Mouse (Mus musculus): Measurements from ENCODE around the gene Fth1.

The Fth1 gene

GRCm38 (mm10) chr19:9980258-9980657, at the start of gene Fth1:
Gene Fth1 (plus strand): TSS chr19:9980598.
- TF ChIP-seq GATA4 (IDR thresholded peaks at IDR 0.05; ENCODE audit: insufficient replicate concordance, low read length), result no peak

- TF ChIP-seq GATA4 (IDR thresholded peaks at IDR 0.05; ENCODE audit: insufficient replicate concordance, low read length), result no peak
These were observed 46.5 kb upstream of the Fth1 start for GRCm38 (mm10) chr19:9933908-9934307.

GRCm38 (mm10) chr19:9936579-9936978, 43.8 kb upstream of the Fth1 start:
- TF ChIP-seq GATA4 (IDR thresholded peaks at IDR 0.05; ENCODE audit: insufficient replicate concordance, low read length), result no peak

GRCm38 (mm10) chr19:9937428-9937827, 43.0 kb upstream of the Fth1 start:
- TF ChIP-seq GATA4 (IDR thresholded peaks at IDR 0.05; ENCODE audit: insufficient replicate concordance, low read length), result no peak

DNA sequence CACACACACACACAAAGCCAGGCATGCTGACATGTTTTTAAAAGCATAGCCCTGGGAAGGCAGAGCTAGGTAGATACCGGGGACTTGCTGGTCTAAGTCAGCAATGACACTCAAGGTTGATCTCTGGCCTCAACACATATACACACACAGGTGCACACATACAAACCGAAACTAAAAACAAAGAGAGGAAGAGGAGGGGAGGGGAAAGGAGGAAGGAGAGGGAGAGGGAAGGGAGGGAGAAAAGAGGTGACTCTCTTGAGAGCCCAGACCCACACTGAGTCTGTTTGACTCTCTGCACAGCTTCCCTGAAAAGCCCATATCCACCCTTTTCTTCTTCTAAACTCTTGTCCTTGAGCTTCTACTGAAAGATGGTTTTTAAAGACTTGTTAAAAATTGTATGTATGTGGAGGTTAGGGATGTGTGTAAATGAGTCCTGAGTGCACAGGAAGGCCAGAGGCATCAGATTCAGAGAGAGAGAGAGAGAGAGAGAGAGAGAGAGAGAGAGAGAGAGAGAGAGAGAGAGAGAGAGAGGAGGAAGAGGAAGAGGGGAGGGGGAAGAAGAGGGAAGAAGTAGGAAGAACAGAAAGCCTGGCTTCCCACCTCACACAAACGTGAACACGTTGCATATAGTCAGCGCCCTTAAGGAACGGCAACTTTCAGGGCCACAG, 42.1 kb upstream of the Fth1 start:
- no peak for TF ChIP-seq GATA4 (IDR thresholded peaks at IDR 0.05; ENCODE audit: insufficient replicate concordance, low read length)

GRCm38 (mm10) chr19:9938824-9939303, 41.5 kb upstream of the Fth1 start:
- TF ChIP-seq GATA4 (IDR thresholded peaks at IDR 0.05; ENCODE audit: insufficient replicate concordance, low read length), result no peak

GRCm38 (mm10) chr19:9939841-9940240, 40.6 kb upstream of the Fth1 start:
- TF ChIP-seq GATA4 (IDR thresholded peaks at IDR 0.05; ENCODE audit: insufficient replicate concordance, low read length), result no peak

- no peak for TF ChIP-seq GATA4 (IDR thresholded peaks at IDR 0.05; ENCODE audit: insufficient replicate concordance, low read length)
These were observed 39.5 kb upstream of the Fth1 start for GRCm38 (mm10) chr19:9940903-9941302.

DNA sequence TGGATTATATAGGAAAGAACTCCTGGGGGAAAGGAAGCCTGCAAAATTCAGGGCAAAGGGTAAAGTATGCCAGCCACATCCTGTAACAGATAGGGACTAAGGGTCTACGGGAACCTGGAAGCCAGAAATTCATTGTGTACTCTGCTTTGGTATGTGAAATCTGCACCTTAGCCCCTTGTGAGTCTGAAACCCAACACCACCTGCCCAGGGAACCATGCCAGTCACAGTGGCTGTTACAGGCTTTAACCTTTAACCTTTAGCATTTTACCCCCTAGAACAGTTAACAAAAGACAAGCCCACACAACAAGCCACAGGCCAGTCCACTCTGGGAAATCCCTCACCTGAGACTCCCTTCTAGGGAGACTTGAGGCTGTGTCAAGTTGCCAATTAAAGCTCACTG, 38.6 kb upstream of the Fth1 start:
- TF ChIP-seq GATA4 (IDR thresholded peaks at IDR 0.05; ENCODE audit: insufficient replicate concordance, low read length), result no peak

- TF ChIP-seq GATA4 (IDR thresholded peaks at IDR 0.05; ENCODE audit: insufficient replicate concordance, low read length), result no peak
These were observed 37.6 kb upstream of the Fth1 start for GRCm38 (mm10) chr19:9942539-9943533.

GRCm38 (mm10) chr19:9945800-9946564, 34.4 kb upstream of the Fth1 start:
- no peak for TF ChIP-seq GATA4 (IDR thresholded peaks at IDR 0.05; ENCODE audit: insufficient replicate concordance, low read length)

- no peak for TF ChIP-seq GATA4 (IDR thresholded peaks at IDR 0.05; ENCODE audit: insufficient replicate concordance, low read length)
These were observed 33.4 kb upstream of the Fth1 start for GRCm38 (mm10) chr19:9946986-9947385.

- no peak for TF ChIP-seq GATA4 (IDR thresholded peaks at IDR 0.05; ENCODE audit: insufficient replicate concordance, low read length)
These were observed 28.0 kb upstream of the Fth1 start for GRCm38 (mm10) chr19:9952390-9952789.

DNA sequence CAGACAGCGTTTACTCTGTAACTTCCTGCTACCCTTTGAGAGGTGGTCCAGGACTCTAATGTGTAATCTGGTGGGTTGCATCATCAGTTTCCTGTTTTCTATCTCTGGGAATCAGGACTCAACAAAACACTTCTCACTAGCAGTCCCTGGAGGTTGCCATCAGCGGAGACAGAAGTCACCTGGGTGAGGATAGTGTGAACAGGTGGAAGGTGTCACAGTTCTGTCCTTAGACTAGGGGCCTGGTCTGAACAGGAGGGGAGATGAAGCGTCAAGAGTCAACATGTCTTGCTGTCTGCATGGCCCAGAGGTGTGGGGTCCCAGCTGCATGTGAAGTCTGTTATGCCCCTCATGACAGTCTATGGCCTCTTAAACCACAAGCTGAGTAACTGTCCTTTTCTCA, 27.5 kb upstream of the Fth1 start:
- TF ChIP-seq GATA4 (IDR thresholded peaks at IDR 0.05; ENCODE audit: insufficient replicate concordance, low read length), result no peak

Measured in liver, adult (tissue).